ENCODE assay signal across 18 mouse cellular contexts in the genomic region with DNA sequence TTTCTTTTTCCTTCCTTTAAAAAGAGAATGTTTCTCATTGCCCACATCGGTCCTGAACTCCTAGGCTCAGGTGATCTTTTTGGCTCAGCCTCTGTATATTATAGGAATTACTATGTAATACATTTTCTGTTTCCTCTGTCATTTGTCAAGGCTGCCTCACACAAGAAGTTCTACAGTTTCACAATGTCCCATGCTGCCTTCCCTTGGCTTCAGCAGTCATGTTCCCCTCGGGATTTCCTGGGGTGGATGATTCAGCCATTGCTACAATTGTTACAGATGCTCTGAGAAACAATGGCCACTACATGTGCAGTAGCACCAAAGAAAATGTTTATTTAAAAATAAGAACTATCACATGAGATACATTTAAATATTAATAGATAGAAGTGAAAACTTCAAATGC. TPM values are rescaled to one million over a fixed set of nuclear protein-coding genes. Genes with fewer than 3 reads are reported as not detected.
DNase-seq lines count a peak whose midpoint lies in the region; ATAC-seq and TF ChIP-seq lines count a peak whose summit lies in the region.
"Had no signal": no experiment of that assay in that cellular context is flagged by ENCODE, and none has a peak within 500 bp of the region (broad histone marks: within the 10 kb centered on the region; RNA-seq: fewer than 3 reads in every experiment).

No protein-coding gene starts in this region.

- peaks cover 3 to 41% of the 10 kb centered on the region in 2 experiments for H3K36me3 ChIP-seq in MEL (ENCODE audit: control insufficient read depth in 1 of 2, insufficient read depth in 2 of 2, low read length in 2 of 2)
- peaks cover 83% of the 10 kb centered on the region for H3K36me3 ChIP-seq in megakaryocyte, embryonic 14.5 days (replicated peaks; ENCODE audit: low read length)
- H3K36me3 ChIP-seq in intestine, postnatal 0 days (ENCODE audit: control insufficient read depth, insufficient read depth) = peaks cover under 1% of the 10 kb centered on the region; the same call in 1 of the 2 replicates

- TF ChIP-seq RAD21 in MEL (IDR thresholded peaks at IDR 0.05; ENCODE audit: low read depth, low read length) = no peak

- H3K79me2 ChIP-seq in MEL (ENCODE audit: control insufficient read depth, insufficient read depth, low read length, poor library complexity) = no peaks in the 10 kb centered on the region

- ATAC-seq in intestine, postnatal 0 days = no peak

- H3K27ac ChIP-seq in layer of hippocampus, adult 2 months = peak overlapping the region; percentile 12; the same call in 1 of the 2 replicates
- H3K27ac ChIP-seq in MEL (ENCODE audit: control insufficient read depth, low read depth, low read length) = peak overlapping the region; percentile 7; the same call in 1 of the 2 replicates
- H3K27ac ChIP-seq in intestine, postnatal 0 days (ENCODE audit: low read depth, low read length) = no peak overlapping the region
- H3K27ac ChIP-seq: hindbrain, embryonic 14.5 days; limb, embryonic 12.5 days; liver, embryonic 13.5 days; midbrain, embryonic 12.5 days; neural tube, embryonic 12.5 days had no signal

- H3K9me3 ChIP-seq in MEL (replicated peaks; ENCODE audit: insufficient read depth, low read length) = no peaks in the 10 kb centered on the region
- no peaks in the 10 kb centered on the region for H3K9me3 ChIP-seq in megakaryocyte, embryonic 14.5 days
- H3K9me3 ChIP-seq in intestine, postnatal 0 days (ENCODE audit: control insufficient read depth) = no peaks in the 10 kb centered on the region
- H3K9me3 ChIP-seq: limb, embryonic 12.5 days; liver, embryonic 13.5 days; midbrain, embryonic 12.5 days; neural tube, embryonic 12.5 days had no signal

- no peak for TF ChIP-seq EP300 in MEL (IDR thresholded peaks at IDR 0.05; ENCODE audit: low read depth in 1 of 2, low read length in 2 of 2)

- H3K4me1 ChIP-seq in MEL (ENCODE audit: control insufficient read depth in 1 of 2, insufficient read depth in 2 of 2, low read length in 2 of 2) = peaks cover 21 to 37% of the 10 kb centered on the region in 2 experiments
- H3K4me1 ChIP-seq in megakaryocyte, embryonic 14.5 days = peaks cover 93% of the 10 kb centered on the region
- no peaks in the 10 kb centered on the region for H3K4me1 ChIP-seq in intestine, postnatal 0 days (replicated peaks; ENCODE audit: control insufficient read depth, insufficient read depth, low read length)
- H3K4me1 ChIP-seq: midbrain, embryonic 12.5 days; neural tube, embryonic 12.5 days had no signal

- H3K4me2 ChIP-seq in intestine, postnatal 0 days (replicated peaks; ENCODE audit: low read depth) = no peak overlapping the region
- H3K4me2 ChIP-seq: hindbrain, embryonic 14.5 days; limb, embryonic 12.5 days; liver, embryonic 13.5 days; midbrain, embryonic 12.5 days; neural tube, embryonic 12.5 days had no signal

- no peak for TF ChIP-seq POLR2A in MEL (IDR thresholded peaks at IDR 0.05; ENCODE audit: control insufficient read depth in 1 of 2, insufficient read depth in 1 of 2, low read depth in 1 of 2, low read length in 2 of 2, poor library complexity in 1 of 2)

- WGBS in intestine, postnatal 0 days = 86% methylated on average over 2 of the region's 2 CpGs

- no peaks in the 10 kb centered on the region for H3K27me3 ChIP-seq in MEL (ENCODE audit: control insufficient read depth in 1 of 2, insufficient read depth in 2 of 2, low read length in 2 of 2)
- H3K27me3 ChIP-seq in megakaryocyte, embryonic 14.5 days (replicated peaks) = no peaks in the 10 kb centered on the region
- no peaks in the 10 kb centered on the region for H3K27me3 ChIP-seq in intestine, postnatal 0 days (replicated peaks; ENCODE audit: control insufficient read depth, insufficient read depth, low read length)
- H3K27me3 ChIP-seq: limb, embryonic 12.5 days; liver, embryonic 13.5 days; midbrain, embryonic 12.5 days; neural tube, embryonic 12.5 days had no signal

- no peak overlapping the region for H3K4me3 ChIP-seq in layer of hippocampus, adult 2 months
- H3K4me3 ChIP-seq in MEL (ENCODE audit: control insufficient read depth in 1 of 2, insufficient read depth in 1 of 2, low read depth in 2 of 2, low read length in 2 of 2) = no peak overlapping the region
- H3K4me3 ChIP-seq in megakaryocyte, embryonic 14.5 days (replicated peaks) = peak overlapping the region; percentile 18
- H3K4me3 ChIP-seq in intestine, postnatal 0 days (ENCODE audit: low read depth, low read length) = no peak overlapping the region
- H3K4me3 ChIP-seq: limb, embryonic 12.5 days; liver, embryonic 13.5 days; midbrain, embryonic 12.5 days; neural tube, embryonic 12.5 days had no signal

- TF ChIP-seq CTCF in layer of hippocampus, adult 2 months (conservative IDR thresholded peaks at IDR 0.05) = no peak
- no peak for TF ChIP-seq CTCF in MEL (IDR thresholded peaks at IDR 0.05 in 2 of 3, conservative IDR thresholded peaks at IDR 0.05 in 1 of 3; ENCODE audit: control insufficient read depth in 1 of 3, insufficient read depth in 1 of 3, low read depth in 2 of 3, low read length in 3 of 3, poor library complexity in 1 of 3, severe bottlenecking in 1 of 3)
- no peak for TF ChIP-seq CTCF in intestine, postnatal 0 days (IDR thresholded peaks at IDR 0.05; ENCODE audit: low read depth)

- DNase-seq in adrenal gland, postnatal 10 days = peak; percentile 48
- DNase-seq in adrenal gland, postnatal 25 days = no peak
- no peak for DNase-seq in layer of hippocampus, adult 2 months (ENCODE audit: low spot score in 2 of 2)
- DNase-seq in layer of hippocampus, adult 18-20 months (ENCODE audit: low spot score in 2 of 2) = no peak
- no peak for DNase-seq in MEL (ENCODE audit: low read depth, low spot score)
- DNase-seq: cerebellum, adult 2 months; cerebellum, postnatal 36 days; heart, postnatal 36 days; kidney, postnatal 36 days; liver, embryonic 13.5 days; right cerebral cortex, adult 18-20 months; thymus, postnatal 14 days had no signal

- H3K9ac ChIP-seq in MEL (ENCODE audit: control insufficient read depth, low read depth, low read length, poor library complexity, severe bottlenecking) = no peak overlapping the region
- H3K9ac ChIP-seq in intestine, postnatal 0 days (ENCODE audit: low read depth, low read length) = no peak overlapping the region
- H3K9ac ChIP-seq: hindbrain, embryonic 14.5 days; limb, embryonic 12.5 days; liver, embryonic 13.5 days; midbrain, embryonic 12.5 days; neural tube, embryonic 12.5 days had no signal

TF ChIP-seq in MEL, 35 proteins besides CTCF, POLR2A, EP300 and RAD21:
- TF ChIP-seq RCOR1 (IDR thresholded peaks at IDR 0.05; ENCODE audit: low read depth, low read length) = no peak
- no peak for TF ChIP-seq MYC (IDR thresholded peaks at IDR 0.05; ENCODE audit: low read depth, low read length)
- TF ChIP-seq SIN3A (IDR thresholded peaks at IDR 0.05; ENCODE audit: low read length) = no peak; the same call in 1 of the 2 replicates
- TF ChIP-seq ZNF384 (IDR thresholded peaks at IDR 0.05; ENCODE audit: low read depth, low read length) = no peak
- no peak for TF ChIP-seq TAL1 (IDR thresholded peaks at IDR 0.05; ENCODE audit: low read length)
- no peak for TF ChIP-seq MAZ (IDR thresholded peaks at IDR 0.05; ENCODE audit: low read depth, low read length)
- TF ChIP-seq TCF12 (IDR thresholded peaks at IDR 0.05; ENCODE audit: low read depth, low read length) = no peak
- TF ChIP-seq UBTF (IDR thresholded peaks at IDR 0.05; ENCODE audit: borderline replicate concordance, insufficient read depth, low read depth, low read length) = no peak
- no peak for TF ChIP-seq HCFC1 (IDR thresholded peaks at IDR 0.05; ENCODE audit: low read depth, low read length)
- no peak for TF ChIP-seq NRF1 (IDR thresholded peaks at IDR 0.05; ENCODE audit: insufficient read depth, low read depth, low read length, poor library complexity, severe bottlenecking)
- TF ChIP-seq POLR2AphosphoS5 (IDR thresholded peaks at IDR 0.05; ENCODE audit: borderline replicate concordance, low read depth, low read length) = no peak

RNA-seq across cellular contexts. Expression of gene Furin, which starts 49.5 kb away (rescaled TPM):
- 100 to 1,000 TPM; 113 to 129 TPM for total RNA-seq in adrenal gland, postnatal 10 days (2021)
- total RNA-seq in adrenal gland, postnatal 25 days (2021) = 157 and 167 TPM in 2 replicates
- total RNA-seq in layer of hippocampus, adult 2 months (2021) = 10 to 100 TPM; 39.4 to 40.6 TPM
- 10 to 100 TPM; 37.7 to 43.7 TPM for total RNA-seq in layer of hippocampus, adult 18-20 months (2021)
- total RNA-seq in MEL (2012; rRNA removed) = 11.6 and 13.7 TPM in 2 replicates
- polyA plus RNA-seq in MEL (2012; ENCODE audit: insufficient read depth in 1 of 2, insufficient read length in 2 of 2, low read depth in 1 of 2, low replicate concordance in 2 of 2, missing spikeins in 1 of 2) = 10 to 100 TPM in 1 of 2 experiments, not detected in 1; 32.3 TPM
- 72.7 and 125 TPM in 2 replicates for polyA plus RNA-seq in megakaryocyte, embryonic 14.5 days (2012; ENCODE audit: insufficient read depth, low replicate concordance)
- polyA plus RNA-seq in intestine, postnatal 0 days (2015; fragmentation: Nextera tagmentation; extraction: Ambion mirVana) = 25.5 and 26.4 TPM in 2 replicates
